Mouse (Mus musculus) CH12.LX (cell line): ENCODE results near the gene Calhm5. TPM values are rescaled to one million over a fixed set of nuclear protein-coding genes. Genes with fewer than 3 reads are reported as not detected.

Experiments used
- DNase-seq: peaks from one replicate; pipeline ENCODE4 v3.0.0-alpha.2; 2013; ENCODE audit errors: extremely low read depth
- H3K27ac ChIP-seq: 2 replicates; pipeline ENCODE4 v1.5.1; 2012; ENCODE audit warnings: low read depth, mild to moderate bottlenecking, control low read depth, moderate library complexity; ENCODE audit not compliant: insufficient read depth
- H3K27me3 ChIP-seq: replicated peaks from 2 replicates; pipeline ENCODE3; 2012; ENCODE audit warnings: inconsistent platforms
- H3K36me3 ChIP-seq, 2 experiments: replicated peaks in 1 of 2; 2 replicates each; pipeline versions ENCODE3 to v1.6.1; 2012; ENCODE audit warnings: inconsistent platforms in 1 of 2, low read length in 1 of 2, mild to moderate bottlenecking in 1 of 2, mixed read lengths in 1 of 2, moderate library complexity in 1 of 2; ENCODE audit not compliant: control insufficient read depth in 1 of 2, insufficient read depth in 1 of 2
- H3K4me1 ChIP-seq, 2 experiments: 2 replicates each; pipeline ENCODE4 v1.6.1; 2012; ENCODE audit warnings: inconsistent platforms in 1 of 2, moderate library complexity in 1 of 2; ENCODE audit not compliant: insufficient read depth in 2 of 2, control insufficient read depth in 1 of 2
- H3K4me2 ChIP-seq: 2 replicates; pipeline ENCODE4 v1.6.1; 2012; ENCODE audit warnings: low read depth, mild to moderate bottlenecking, control low read depth; ENCODE audit not compliant: poor library complexity, insufficient read depth, severe bottlenecking
- H3K4me3 ChIP-seq, 3 experiments: fragments of 150-350 bp in 1 of 3; sonication (generic) in 1 of 3; replicated peaks in 1 of 3; 2 replicates each; pipeline versions ENCODE3 to v1.5.1; 2011 to 2012; ENCODE audit warnings: low read depth in 2 of 3, low read length in 2 of 3, mild to moderate bottlenecking in 2 of 3, moderate library complexity in 2 of 3, control low read depth in 1 of 3, improper control_type of control experiment in 1 of 3, inconsistent platforms in 1 of 3, mixed read lengths in 1 of 3; ENCODE audit not compliant: poor library complexity in 1 of 3
- H3K79me2 ChIP-seq: replicated peaks from 2 replicates; pipeline ENCODE4 v1.6.1; 2012; ENCODE audit warnings: mild to moderate bottlenecking, moderate library complexity; ENCODE audit not compliant: control insufficient read depth, poor library complexity, insufficient read depth, severe bottlenecking; ENCODE audit errors: extremely low read depth
- H3K9ac ChIP-seq: 2 replicates; pipeline ENCODE4 v1.6.1; 2012; ENCODE audit warnings: low read depth, mild to moderate bottlenecking, control low read depth, moderate library complexity; ENCODE audit not compliant: insufficient read depth
- H3K9me3 ChIP-seq: replicated peaks from 2 replicates; pipeline ENCODE3; 2012; ENCODE audit warnings: low read length, inconsistent platforms, mixed read lengths
- CHD2 ChIP-seq: IDR thresholded peaks from 2 replicates; pipeline ENCODE4 v1.6.1; 2011; ENCODE audit warnings: low read length, improper control_type of control experiment
- EP300 ChIP-seq: IDR thresholded peaks from 2 replicates; pipeline ENCODE4 v1.6.1; 2011; ENCODE audit warnings: low read length, improper control_type of control experiment
- IRF4 ChIP-seq: IDR thresholded peaks from 2 replicates; pipeline ENCODE4 v1.6.1; 2014; ENCODE audit warnings: low read depth, mild to moderate bottlenecking, inconsistent platforms, low read length, improper control_type of control experiment
- JUN ChIP-seq: IDR thresholded peaks from 2 replicates; pipeline ENCODE4 v1.6.1; 2011; ENCODE audit warnings: low read depth, mild to moderate bottlenecking, low read length, improper control_type of control experiment, moderate library complexity; ENCODE audit not compliant: insufficient read depth
- JUND ChIP-seq: conservative IDR thresholded peaks from 2 replicates; pipeline ENCODE4 v1.6.1; 2011; ENCODE audit warnings: low read depth, low read length, improper control_type of control experiment
- RAD21 ChIP-seq: IDR thresholded peaks from 2 replicates; pipeline ENCODE4 v1.6.1; 2011; ENCODE audit warnings: low read depth, mild to moderate bottlenecking, low read length, improper control_type of control experiment, moderate library complexity
- SIN3A ChIP-seq: IDR thresholded peaks from 2 replicates; pipeline ENCODE4 v1.6.1; 2012; ENCODE audit warnings: low read length, improper control_type of control experiment, inconsistent platforms
- TCF12 ChIP-seq: IDR thresholded peaks from 2 replicates; pipeline ENCODE4 v1.6.1; 2014; ENCODE audit warnings: low read depth, mild to moderate bottlenecking, inconsistent platforms, low read length, improper control_type of control experiment
- USF1 ChIP-seq: IDR thresholded peaks from 2 replicates; pipeline ENCODE4 v1.6.1; 2014; ENCODE audit warnings: low read depth, mild to moderate bottlenecking, inconsistent platforms, low read length, improper control_type of control experiment
- USF2 ChIP-seq: conservative IDR thresholded peaks from 2 replicates; pipeline ENCODE4 v1.6.1; 2011; ENCODE audit warnings: low read depth, low read length, improper control_type of control experiment
- ZMIZ1 ChIP-seq: IDR thresholded peaks from 2 replicates; pipeline ENCODE4 v1.6.1; 2012; ENCODE audit warnings: low read depth, mild to moderate bottlenecking, inconsistent platforms, low read length, improper control_type of control experiment
- ZNF384 ChIP-seq: IDR thresholded peaks from 2 replicates; pipeline ENCODE4 v1.6.1; 2012; ENCODE audit warnings: low read depth, low read length, improper control_type of control experiment, inconsistent platforms
- dilution Hi-C: fragments of 300-500 bp; cut with MboI; formaldehyde crosslinking; loops from 2 replicates; pipeline ENCODE4 v1.14.3; 2020; ENCODE audit warnings: low sequenced_read_pairs; ENCODE audit not compliant: extremely low pct_unique_long_range_greater_than_20kb, extremely low pct_ligation_motif_present
- in situ Hi-C: fragments of 300-500 bp; cut with MboI; formaldehyde crosslinking; loops from 3 replicates; pipeline ENCODE4 v1.14.3; 2019; ENCODE audit warnings: low sequenced_read_pairs, low pct_ligation_motif_present, low pct_unique_long_range_greater_than_20kb, mixed read lengths
- polyA plus RNA-seq: library from polyadenylated mRNA; unstranded; fragments of >175 nt; gene quantifications from 2 replicates; pipeline ENCODE4 v1.2.1, GENCODE M21; 2012; ENCODE audit warnings: low read depth; ENCODE audit not compliant: insufficient read length
- total RNA-seq, 2 experiments: library from RNA; depleted of rRNA; stranded (reverse); fragments of 300-350 nt in 1 of 2; fragments of >200 nt in 1 of 2; gene quantifications; 2 replicates each; pipeline ENCODE4 v1.2.3; 2012 to 2014

Calhm5 gene
- total and polyA plus RNA-seq, 3 experiments: 0.09 to 0.28 TPM; not detected in 1

DNA sequence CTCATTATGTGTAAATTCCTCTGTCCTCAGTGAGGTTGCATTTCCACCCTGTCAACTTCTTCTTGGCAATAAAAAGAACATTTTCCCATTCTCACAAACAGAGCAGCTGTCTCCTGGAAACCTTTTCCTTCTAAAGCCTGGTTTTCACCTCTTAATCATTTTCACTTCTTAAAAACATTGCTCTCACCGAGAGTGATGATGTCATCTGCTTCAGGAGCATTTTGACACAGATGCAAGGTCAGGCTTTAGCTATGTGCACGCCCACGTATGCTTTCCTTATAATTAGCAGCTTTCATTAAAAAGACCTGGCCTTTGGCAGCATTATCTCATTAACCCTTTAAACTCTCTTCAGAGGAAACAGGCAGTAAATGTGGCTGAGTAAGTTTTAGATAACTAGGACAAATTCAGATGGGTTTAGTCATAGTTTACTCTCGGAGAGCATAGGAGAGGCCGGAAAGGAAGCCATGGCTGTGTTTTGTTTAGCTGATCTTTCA, 25.3 kb downstream of the Calhm5 start:
- dilution Hi-C loops: no loop called here
- Histone ChIP-seq H3K27ac (no peak overlapping the region), H3K36me3 (no peaks in the 10 kb centered on the region)
- DNase-seq: no peak
- 0 out of 2 replicates have a peak, but pooled peaks have one; percentile 27 for TF ChIP-seq IRF4
- TF ChIP-seq ZMIZ1: no peak
- peak; percentile 55; the same call in 1 of the 2 replicates for TF ChIP-seq EP300
- TF ChIP-seq USF1: no peak
- peak; percentile 66 for TF ChIP-seq JUN
- TF ChIP-seq JUND: peak; percentile 72
- TF ChIP-seq, all 38 proteins: peak for 4
- peaks cover 0 to 8% of the 10 kb centered on the region in 2 experiments; a peak in 2 of 4 replicates for H3K4me1 ChIP-seq
- H3K4me2 ChIP-seq: peak overlapping the region; percentile 44
- H3K27me3 ChIP-seq: no peaks in the 10 kb centered on the region
- H3K4me3 ChIP-seq: no peak overlapping the region
- no peaks in the 10 kb centered on the region for H3K9me3 ChIP-seq
- no peaks in the 10 kb centered on the region for H3K79me2 ChIP-seq
- in situ Hi-C loops: no loop called here
- no peak overlapping the region for H3K9ac ChIP-seq

DNA sequence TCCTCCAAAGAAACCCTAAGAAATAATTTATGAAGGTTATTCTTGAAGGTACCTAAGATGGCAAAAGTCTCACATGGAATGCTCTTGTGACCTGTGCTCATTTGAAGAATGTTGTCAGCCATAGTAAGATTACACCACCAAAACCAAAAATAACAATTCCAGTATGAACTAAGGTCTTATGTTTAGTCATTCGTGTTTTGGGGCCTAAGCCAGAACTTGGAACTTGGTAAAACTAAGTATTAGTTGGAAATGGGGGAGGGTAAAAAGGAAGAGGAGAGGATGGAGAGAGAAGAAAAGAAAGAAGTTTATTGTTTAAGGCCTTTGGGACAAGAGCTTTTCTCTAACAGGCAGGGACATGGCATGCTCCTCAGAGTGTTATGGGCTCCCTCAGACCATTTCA, 26.7 kb downstream of the Calhm5 start:
- in situ Hi-C loops: no loop called here
- dilution Hi-C loops: no loop called here

GRCm38 (mm10) chr10:34066591-34066990, 29.7 kb downstream of the Calhm5 start:
- Histone ChIP-seq H3K9me3 (no peaks in the 10 kb centered on the region), H3K4me2 (no peak overlapping the region), H3K27ac (no peak overlapping the region), H3K79me2 (no peaks in the 10 kb centered on the region), H3K9ac (no peak overlapping the region), H3K27me3 (no peaks in the 10 kb centered on the region), H3K4me1 (peaks cover 0 to 8% of the 10 kb centered on the region in 2 experiments; a peak in 2 of 4 replicates), H3K36me3 (no peaks in the 10 kb centered on the region), H3K4me3 (no peak overlapping the region)
- in situ Hi-C loops (no loop called here), dilution Hi-C loops (no loop called here)
- no peak for DNase-seq
- no peak for TF ChIP-seq IRF4
- no peak for TF ChIP-seq SIN3A
- no peak for TF ChIP-seq USF2
- TF ChIP-seq CHD2: no peak
- no peak for TF ChIP-seq RAD21
- TF ChIP-seq, all 38 proteins: peak for 0

More for the DNA sequence above, 26.7 kb downstream of the Calhm5 start:
- no peaks in the 10 kb centered on the region for H3K9me3 ChIP-seq
- DNase-seq: no peak
- TF ChIP-seq ZNF384 (no peak), TCF12 (no peak)
- H3K27ac ChIP-seq: no peak overlapping the region
- H3K9ac ChIP-seq: no peak overlapping the region
- H3K4me2 ChIP-seq: no peak overlapping the region
- H3K36me3 ChIP-seq: no peaks in the 10 kb centered on the region
- peaks cover 0 to 8% of the 10 kb centered on the region in 2 experiments; a peak in 2 of 4 replicates for H3K4me1 ChIP-seq
- no peak overlapping the region for H3K4me3 ChIP-seq
- H3K27me3 ChIP-seq: no peaks in the 10 kb centered on the region
- no peaks in the 10 kb centered on the region for H3K79me2 ChIP-seq
